Mouse (Mus musculus): ENCODE results near the gene Sema4c. TPM values are rescaled to one million over a fixed set of nuclear protein-coding genes. Genes with fewer than 3 reads are reported as not detected.
"Not testable (repeated sequence)": the region's sequence is repeated elsewhere in the genome, so short reads cannot be mapped to it uniquely, and the experiment has no call there.

Sema4c gene
- polyA plus RNA-seq, 1 experiment from 2014 or later, result 3.3 TPM

DNA sequence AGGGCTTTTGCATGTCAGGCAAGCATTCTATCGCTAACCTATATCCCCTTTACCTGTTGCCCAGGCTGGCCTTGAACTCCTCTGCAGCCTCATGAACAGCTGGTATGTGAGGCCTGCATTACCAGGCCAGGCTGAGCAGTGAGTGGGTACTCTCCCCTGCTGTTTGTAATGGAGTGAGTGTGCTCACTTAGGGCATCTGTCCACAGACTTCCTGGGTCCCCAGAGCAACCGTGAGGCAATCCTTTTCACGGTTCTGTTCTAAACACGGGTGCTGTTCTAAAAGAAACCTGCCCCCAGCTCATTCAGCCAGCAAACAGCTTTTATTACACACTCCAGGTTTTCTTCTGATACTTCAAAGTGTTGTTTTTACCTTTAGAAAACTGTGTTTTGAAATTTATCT is 19.4 kb downstream of the Sema4c start:
- Histone ChIP-seq H3K9me3 (ENCODE audit: control insufficient read depth, low read length) (no peaks in the 10 kb centered on the region), H3K27ac (ENCODE audit: low read depth, low read length) (no peak overlapping the region), H3K9ac (ENCODE audit: low read length) (no peak overlapping the region), H3K4me3 (ENCODE audit: low read depth, low read length) (no peak overlapping the region), H3K4me1 (replicated peaks; ENCODE audit: control insufficient read depth, insufficient read depth, low read length) (no peaks in the 10 kb centered on the region), H3K36me3 (ENCODE audit: control insufficient read depth, insufficient read depth, low read length) (no peaks in the 10 kb centered on the region), H3K27me3 (ENCODE audit: control insufficient read depth, insufficient read depth, low read length) (no peaks in the 10 kb centered on the region), H3K4me2 (ENCODE audit: low read depth, low read length, severe bottlenecking) (no peak overlapping the region)
- ATAC-seq (replicated peaks; ENCODE audit: low FRiP score) (no peak), DNase-seq (ENCODE audit: low spot score) (no peak)
- WGBS, result 88% methylated on average over 4 of the region's 4 CpGs

DNA sequence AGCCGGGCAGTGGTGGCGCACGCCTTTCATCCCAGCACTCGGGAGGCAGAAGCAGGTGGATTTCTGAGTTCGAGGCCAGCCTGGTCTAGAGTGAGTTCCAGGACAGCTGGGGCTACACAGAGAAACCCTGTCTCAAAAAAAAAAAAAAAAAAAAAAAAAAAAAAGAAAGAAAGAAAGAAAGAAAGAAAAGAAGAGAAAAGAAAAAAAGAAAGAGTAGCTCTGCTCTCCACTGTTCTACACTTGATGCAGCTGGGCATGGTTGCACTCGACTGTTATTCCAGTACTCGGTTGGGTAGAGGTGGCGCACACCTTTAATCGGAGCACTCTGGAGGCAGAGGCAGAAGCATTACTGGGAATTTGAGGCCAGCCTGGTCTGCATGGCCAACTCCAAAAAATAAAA is 21.4 kb downstream of the Sema4c start, which contains the start of gene Ankrd23:
Ankrd23 (minus strand) TSS at position 101 of the 400 bp plus-strand sequence.
- not testable (repeated sequence) for ATAC-seq (replicated peaks; ENCODE audit: low FRiP score); H3K27ac ChIP-seq (ENCODE audit: low read depth, low read length)

GRCm38 (mm10) chr1:36536397-36536728 is 21.8 kb downstream of the Sema4c start:
- Histone ChIP-seq H3K36me3 (ENCODE audit: control insufficient read depth, insufficient read depth, low read length) (no peaks in the 10 kb centered on the region), H3K4me3 (ENCODE audit: low read depth, low read length) (no peak overlapping the region), H3K4me1 (replicated peaks; ENCODE audit: control insufficient read depth, insufficient read depth, low read length) (no peaks in the 10 kb centered on the region), H3K27me3 (ENCODE audit: control insufficient read depth, insufficient read depth, low read length) (no peaks in the 10 kb centered on the region), H3K27ac (ENCODE audit: low read depth, low read length) (no peak overlapping the region), H3K9ac (ENCODE audit: low read length) (no peak overlapping the region), H3K9me3 (ENCODE audit: control insufficient read depth, low read length) (no peaks in the 10 kb centered on the region), H3K4me2 (ENCODE audit: low read depth, low read length, severe bottlenecking) (no peak overlapping the region)
- DNase-seq (ENCODE audit: low spot score) (no peak), ATAC-seq (replicated peaks; ENCODE audit: low FRiP score) (no peak)
- WGBS, result 82% methylated on average over 8 of the region's 8 CpGs

More for the DNA sequence above, 21.4 kb downstream of the Sema4c start, which contains the start of gene Ankrd23:
- H3K4me2 ChIP-seq (ENCODE audit: low read depth, low read length, severe bottlenecking); H3K9ac ChIP-seq (ENCODE audit: low read length); H3K4me3 ChIP-seq (ENCODE audit: low read depth, low read length); H3K4me1 ChIP-seq (replicated peaks; ENCODE audit: control insufficient read depth, insufficient read depth, low read length); H3K27me3 ChIP-seq (ENCODE audit: control insufficient read depth, insufficient read depth, low read length); DNase-seq (ENCODE audit: low spot score); H3K36me3 ChIP-seq (ENCODE audit: control insufficient read depth, insufficient read depth, low read length); H3K9me3 ChIP-seq (ENCODE audit: control insufficient read depth, low read length): not testable (repeated sequence)
- WGBS, result 94% methylated on average over 9 of the region's 9 CpGs

- no peak overlapping the region for H3K4me2 ChIP-seq (ENCODE audit: low read depth, low read length, severe bottlenecking)
- H3K27ac ChIP-seq (ENCODE audit: low read depth, low read length), result no peak overlapping the region
- H3K27me3 ChIP-seq (ENCODE audit: control insufficient read depth, insufficient read depth, low read length), result no peaks in the 10 kb centered on the region
- DNase-seq (ENCODE audit: low spot score) (no peak), ATAC-seq (replicated peaks; ENCODE audit: low FRiP score) (no peak)
- no peaks in the 10 kb centered on the region for H3K9me3 ChIP-seq (ENCODE audit: control insufficient read depth, low read length)
- no peaks in the 10 kb centered on the region for H3K4me1 ChIP-seq (replicated peaks; ENCODE audit: control insufficient read depth, insufficient read depth, low read length)
- H3K9ac ChIP-seq (ENCODE audit: low read length), result no peak overlapping the region
- H3K4me3 ChIP-seq (ENCODE audit: low read depth, low read length), result no peak overlapping the region
- H3K36me3 ChIP-seq (ENCODE audit: control insufficient read depth, insufficient read depth, low read length), result no peaks in the 10 kb centered on the region
- 89% methylated on average over 11 of the region's 11 CpGs for WGBS
Measured at GRCm38 (mm10) chr1:36535477-36536396, 22.4 kb downstream of the Sema4c start.

DNA sequence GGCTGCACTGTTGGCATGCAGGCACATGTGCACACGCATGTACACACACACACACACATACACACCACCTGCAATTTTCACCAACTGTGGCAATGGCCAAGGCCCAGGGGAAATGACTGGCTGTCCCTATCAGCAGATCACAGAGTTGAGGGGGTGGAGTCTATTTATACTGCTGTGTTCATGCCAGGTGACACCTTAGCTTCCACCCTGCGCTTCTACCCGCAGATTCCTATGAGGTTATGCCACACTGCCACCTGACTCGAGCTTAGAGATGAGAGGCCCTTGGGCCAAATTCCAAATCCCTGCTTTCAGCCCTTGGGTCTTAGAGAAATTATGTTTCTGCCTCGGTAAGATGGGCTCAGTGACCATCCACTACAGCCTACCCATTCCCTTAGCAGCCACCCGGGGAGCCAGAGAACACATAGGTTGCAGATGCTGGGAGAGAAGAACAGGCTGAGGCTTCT is 23.5 kb downstream of the Sema4c start:
- Histone ChIP-seq H3K27me3 (ENCODE audit: control insufficient read depth, insufficient read depth, low read length) (no peaks in the 10 kb centered on the region), H3K9me3 (ENCODE audit: control insufficient read depth, low read length) (no peaks in the 10 kb centered on the region), H3K36me3 (ENCODE audit: control insufficient read depth, insufficient read depth, low read length) (no peaks in the 10 kb centered on the region), H3K27ac (ENCODE audit: low read depth, low read length) (no peak overlapping the region), H3K4me1 (replicated peaks; ENCODE audit: control insufficient read depth, insufficient read depth, low read length) (no peaks in the 10 kb centered on the region), H3K9ac (ENCODE audit: low read length) (no peak overlapping the region), H3K4me3 (ENCODE audit: low read depth, low read length) (no peak overlapping the region), H3K4me2 (ENCODE audit: low read depth, low read length, severe bottlenecking) (no peak overlapping the region)
- no peak for ATAC-seq (replicated peaks; ENCODE audit: low FRiP score)
- WGBS, result 80% methylated on average over 6 of the region's 6 CpGs
- DNase-seq (ENCODE audit: low spot score), result no peak

- no peaks in the 10 kb centered on the region for H3K36me3 ChIP-seq (ENCODE audit: control insufficient read depth, insufficient read depth, low read length)
- no peak overlapping the region for H3K4me3 ChIP-seq (ENCODE audit: low read depth, low read length)
- H3K4me1 ChIP-seq (replicated peaks; ENCODE audit: control insufficient read depth, insufficient read depth, low read length), result no peaks in the 10 kb centered on the region; the same call in 1 of the 2 replicates
- H3K27ac ChIP-seq (ENCODE audit: low read depth, low read length), result no peak overlapping the region
- no peak overlapping the region for H3K9ac ChIP-seq (ENCODE audit: low read length)
- ATAC-seq (replicated peaks; ENCODE audit: low FRiP score) (no peak), DNase-seq (ENCODE audit: low spot score) (no peak)
- H3K27me3 ChIP-seq (ENCODE audit: control insufficient read depth, insufficient read depth, low read length), result no peaks in the 10 kb centered on the region
- no peaks in the 10 kb centered on the region for H3K9me3 ChIP-seq (ENCODE audit: control insufficient read depth, low read length)
- H3K4me2 ChIP-seq (ENCODE audit: low read depth, low read length, severe bottlenecking), result no peak overlapping the region
- WGBS, result 88% methylated on average over 6 of the region's 6 CpGs
Measured at GRCm38 (mm10) chr1:36533546-36533945, 24.6 kb downstream of the Sema4c start.

- WGBS, result 89% methylated on average over 12 of the region's 12 CpGs
- ATAC-seq (replicated peaks; ENCODE audit: low FRiP score), result no peak
- Histone ChIP-seq H3K4me1 (replicated peaks; ENCODE audit: control insufficient read depth, insufficient read depth, low read length) (no peaks in the 10 kb centered on the region; the same call in 1 of the 2 replicates), H3K4me2 (ENCODE audit: low read depth, low read length, severe bottlenecking) (no peak overlapping the region), H3K27me3 (ENCODE audit: control insufficient read depth, insufficient read depth, low read length) (no peaks in the 10 kb centered on the region), H3K27ac (ENCODE audit: low read depth, low read length) (no peak overlapping the region), H3K9me3 (ENCODE audit: control insufficient read depth, low read length) (no peaks in the 10 kb centered on the region), H3K4me3 (ENCODE audit: low read depth, low read length) (no peak overlapping the region), H3K9ac (ENCODE audit: low read length) (no peak overlapping the region), H3K36me3 (ENCODE audit: control insufficient read depth, insufficient read depth, low read length) (no peaks in the 10 kb centered on the region)
- DNase-seq (ENCODE audit: low spot score), result no peak
Measured at GRCm38 (mm10) chr1:36531461-36531860, 26.7 kb downstream of the Sema4c start.

GRCm38 (mm10) chr1:36530962-36531361 is 27.2 kb downstream of the Sema4c start:
- Histone ChIP-seq H3K4me2 (ENCODE audit: low read depth, low read length, severe bottlenecking) (no peak overlapping the region), H3K4me3 (ENCODE audit: low read depth, low read length) (no peak overlapping the region), H3K27ac (ENCODE audit: low read depth, low read length) (no peak overlapping the region), H3K4me1 (replicated peaks; ENCODE audit: control insufficient read depth, insufficient read depth, low read length) (no peaks in the 10 kb centered on the region; the same call in 1 of the 2 replicates), H3K27me3 (ENCODE audit: control insufficient read depth, insufficient read depth, low read length) (no peaks in the 10 kb centered on the region), H3K9me3 (ENCODE audit: control insufficient read depth, low read length) (no peaks in the 10 kb centered on the region), H3K36me3 (ENCODE audit: control insufficient read depth, insufficient read depth, low read length) (no peaks in the 10 kb centered on the region), H3K9ac (ENCODE audit: low read length) (no peak overlapping the region)
- no peak for ATAC-seq (replicated peaks; ENCODE audit: low FRiP score)
- no peak for DNase-seq (ENCODE audit: low spot score)
- 90% methylated on average over 7 of the region's 7 CpGs for WGBS
